Mouse (Mus musculus): ENCODE measurements around the gene Gxylt2. TPM values are rescaled to one million over a fixed set of nuclear protein-coding genes. Genes with fewer than 3 reads are reported as not detected.
A peak's percentile ranks its signal among the peaks of the same experiment; 100 is the strongest.

Gxylt2 gene
- polyA plus RNA-seq, 1 experiment from 2014 or later, result 3.0 TPM

DNA sequence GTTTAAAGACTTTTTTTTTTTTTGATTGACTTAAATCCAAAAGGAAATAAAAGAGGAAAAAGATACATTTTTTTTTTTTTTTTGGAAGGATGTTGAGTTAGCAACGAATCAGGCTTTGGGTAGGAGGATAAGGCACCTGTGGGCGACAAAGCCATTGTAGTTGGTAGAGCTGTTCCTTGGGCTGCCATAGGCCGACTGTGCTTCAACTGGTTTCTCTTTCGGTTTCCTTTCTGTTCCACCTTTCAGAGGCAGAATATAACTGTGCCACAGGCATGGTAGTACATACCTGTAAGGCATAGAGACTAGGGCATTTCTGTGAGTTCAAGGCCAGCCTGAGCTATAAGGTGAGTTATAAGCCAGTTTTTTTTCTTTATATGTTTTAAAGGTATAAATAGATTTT is 140.5 kb downstream of the Gxylt2 start:
- no peak for ATAC-seq (ENCODE audit: low read depth)
- Histone ChIP-seq H3K36me3 (ENCODE audit: control insufficient read depth, insufficient read depth, low read length) (peaks cover 26% of the 10 kb centered on the region), H3K27me3 (ENCODE audit: control insufficient read depth, insufficient read depth, low read depth, low read length) (no peaks in the 10 kb centered on the region)

DNA sequence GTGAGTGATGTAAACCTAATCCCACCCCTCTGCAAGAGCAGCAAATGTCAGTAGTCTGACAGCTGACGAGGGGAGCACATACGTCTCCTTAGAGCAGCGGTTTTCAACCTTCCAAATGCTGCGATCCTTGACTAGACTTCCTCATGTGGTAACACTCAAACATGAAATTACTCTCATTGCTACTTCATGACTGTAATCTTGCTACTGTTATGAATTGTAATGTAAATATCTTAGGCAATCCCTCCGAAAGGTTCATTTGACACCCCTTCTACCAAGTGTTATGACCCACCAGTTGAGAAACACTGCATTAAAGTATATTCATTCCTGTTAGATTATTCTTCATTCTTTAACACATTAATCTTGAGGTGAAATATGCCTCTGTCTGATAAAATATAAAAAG is 142.7 kb downstream of the Gxylt2 start:
- no peak overlapping the region for H3K27ac ChIP-seq (ENCODE audit: low read length)
- H3K4me3 ChIP-seq (ENCODE audit: low read length), result no peak overlapping the region
- ATAC-seq (ENCODE audit: low read depth), result no peak
- peaks cover 8% of the 10 kb centered on the region; the same call in 1 of the 2 replicates for H3K36me3 ChIP-seq (ENCODE audit: control insufficient read depth, insufficient read depth, low read length)
- H3K4me2 ChIP-seq (ENCODE audit: low read depth, low read length), result no peak overlapping the region
- WGBS, result 62% methylated on average over 5 of the region's 5 CpGs
- no peak overlapping the region for H3K9ac ChIP-seq (ENCODE audit: low read length)
- H3K4me1 ChIP-seq (replicated peaks; ENCODE audit: control insufficient read depth, insufficient read depth, low read length), result peaks cover 14% of the 10 kb centered on the region
- H3K27me3 ChIP-seq (ENCODE audit: control insufficient read depth, insufficient read depth, low read depth, low read length), result no peaks in the 10 kb centered on the region
- no peaks in the 10 kb centered on the region for H3K9me3 ChIP-seq (ENCODE audit: control insufficient read depth, low read length)

More for the DNA sequence above, 140.5 kb downstream of the Gxylt2 start:
- H3K27ac ChIP-seq (ENCODE audit: low read length), result no peak overlapping the region
- H3K4me1 ChIP-seq (replicated peaks; ENCODE audit: control insufficient read depth, insufficient read depth, low read length), result peaks cover 3% of the 10 kb centered on the region; the same call in 1 of the 2 replicates
- H3K9ac ChIP-seq (ENCODE audit: low read length), result no peak overlapping the region
- H3K9me3 ChIP-seq (ENCODE audit: control insufficient read depth, low read length), result no peaks in the 10 kb centered on the region
- H3K4me2 ChIP-seq (ENCODE audit: low read depth, low read length), result no peak overlapping the region
- H3K4me3 ChIP-seq (ENCODE audit: low read length), result no peak overlapping the region
- WGBS, result 95% methylated on average over 4 of the region's 4 CpGs

DNA sequence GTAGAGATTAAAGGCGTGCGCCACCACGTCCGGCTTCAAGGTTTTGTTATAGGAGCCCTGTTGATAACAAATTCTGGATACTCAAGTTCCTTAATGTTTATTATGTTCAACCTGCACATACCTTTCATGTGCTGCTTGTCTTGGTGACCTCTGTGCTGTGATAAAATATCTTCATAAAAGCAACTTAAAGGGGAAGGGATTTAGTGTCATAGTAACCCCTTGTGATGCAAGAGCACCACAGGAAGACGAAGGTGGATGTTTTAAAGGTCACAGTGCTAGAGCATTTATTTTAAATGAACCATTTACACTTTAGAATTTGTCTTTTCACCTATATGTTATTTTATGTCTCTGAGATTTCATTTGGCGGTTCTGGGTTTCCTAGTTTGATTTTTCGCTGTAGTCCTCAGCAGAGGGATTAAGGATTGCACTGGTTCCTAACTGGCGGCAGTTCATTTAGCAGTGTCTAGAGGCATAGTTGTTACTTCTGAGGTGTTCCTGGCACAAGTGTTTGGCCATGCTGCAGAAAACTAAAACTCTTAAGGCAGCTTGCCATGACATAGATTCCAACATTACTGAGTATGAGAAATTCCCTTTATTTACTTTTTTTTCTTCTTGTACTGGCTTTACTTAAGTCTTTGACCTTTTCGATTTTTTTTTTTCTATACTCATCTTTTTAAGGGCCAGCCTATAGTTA is 144.3 kb downstream of the Gxylt2 start:
- Histone ChIP-seq H3K4me1 (replicated peaks; ENCODE audit: control insufficient read depth, insufficient read depth, low read length) (peaks cover 14% of the 10 kb centered on the region), H3K9me3 (ENCODE audit: control insufficient read depth, low read length) (no peaks in the 10 kb centered on the region), H3K27ac (ENCODE audit: low read length) (no peak overlapping the region), H3K36me3 (ENCODE audit: control insufficient read depth, insufficient read depth, low read length) (peaks cover 8% of the 10 kb centered on the region; the same call in 1 of the 2 replicates), H3K4me3 (ENCODE audit: low read length) (no peak overlapping the region), H3K27me3 (ENCODE audit: control insufficient read depth, insufficient read depth, low read depth, low read length) (no peaks in the 10 kb centered on the region), H3K9ac (ENCODE audit: low read length) (no peak overlapping the region), H3K4me2 (ENCODE audit: low read depth, low read length) (no peak overlapping the region)
- ATAC-seq (ENCODE audit: low read depth), result no peak
- WGBS, result 77% methylated on average over 9 of the region's 9 CpGs

DNA sequence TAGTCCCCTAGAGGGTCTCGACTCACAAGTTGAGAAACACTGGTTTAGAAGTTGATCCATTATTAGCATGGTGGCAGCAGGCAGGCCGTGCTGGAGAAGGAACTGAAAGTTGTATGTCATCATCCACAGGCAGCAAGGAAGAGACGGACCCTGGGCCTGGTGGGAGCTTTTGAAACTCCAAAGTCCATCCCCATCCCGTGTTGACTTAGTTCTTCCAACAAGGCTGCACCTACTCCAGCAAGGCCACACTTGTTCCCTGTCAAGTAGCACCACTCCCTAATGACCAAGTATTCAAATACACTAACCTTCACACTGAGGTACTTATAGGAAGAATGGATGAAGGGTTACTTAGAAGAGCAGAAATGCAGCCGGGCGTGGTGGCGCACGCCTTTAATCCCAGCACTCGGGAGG is 146.1 kb downstream of the Gxylt2 start:
- Histone ChIP-seq H3K36me3 (ENCODE audit: control insufficient read depth, insufficient read depth, low read length) (peaks cover 7% of the 10 kb centered on the region), H3K27me3 (ENCODE audit: control insufficient read depth, insufficient read depth, low read depth, low read length) (no peaks in the 10 kb centered on the region), H3K4me2 (ENCODE audit: low read depth, low read length) (no peak overlapping the region), H3K4me1 (replicated peaks; ENCODE audit: control insufficient read depth, insufficient read depth, low read length) (peaks cover 14% of the 10 kb centered on the region), H3K4me3 (ENCODE audit: low read length) (no peak overlapping the region), H3K9ac (ENCODE audit: low read length) (no peak overlapping the region), H3K27ac (ENCODE audit: low read length) (no peak overlapping the region), H3K9me3 (ENCODE audit: control insufficient read depth, low read length) (no peaks in the 10 kb centered on the region)
- peak; percentile 84 for ATAC-seq (ENCODE audit: low read depth)
- 67% methylated on average over 9 of the region's 9 CpGs for WGBS

DNA sequence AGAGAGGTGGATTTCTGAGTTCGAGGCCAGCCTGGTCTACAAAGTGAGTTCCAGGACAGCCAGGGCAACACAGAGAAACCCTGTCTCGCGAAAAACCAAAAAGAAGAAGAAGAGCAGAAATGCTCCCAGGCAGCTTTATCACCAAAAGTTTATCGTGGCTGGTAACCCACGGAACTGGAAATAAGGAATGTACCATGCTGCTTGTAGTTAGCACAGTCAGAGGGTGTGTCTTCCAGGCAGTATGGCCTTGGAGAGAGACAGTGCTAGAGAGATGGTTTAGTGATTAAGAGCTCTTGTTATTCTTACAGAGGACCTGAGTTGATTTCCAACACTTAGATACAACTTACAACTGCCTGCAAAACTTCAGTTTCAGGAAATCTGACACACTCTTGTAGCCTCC is 146.5 kb downstream of the Gxylt2 start:
- Histone ChIP-seq H3K27ac (ENCODE audit: low read length) (no peak overlapping the region; the same call in 1 of the 2 replicates), H3K27me3 (ENCODE audit: control insufficient read depth, insufficient read depth, low read depth, low read length) (no peaks in the 10 kb centered on the region), H3K36me3 (ENCODE audit: control insufficient read depth, insufficient read depth, low read length) (peaks cover 6% of the 10 kb centered on the region), H3K9ac (ENCODE audit: low read length) (no peak overlapping the region), H3K4me3 (ENCODE audit: low read length) (no peak overlapping the region), H3K4me1 (replicated peaks; ENCODE audit: control insufficient read depth, insufficient read depth, low read length) (peaks cover 14% of the 10 kb centered on the region), H3K4me2 (ENCODE audit: low read depth, low read length) (no peak overlapping the region), H3K9me3 (ENCODE audit: control insufficient read depth, low read length) (no peaks in the 10 kb centered on the region)
- no peak for ATAC-seq (ENCODE audit: low read depth)
- WGBS, result 86% methylated on average over 5 of the region's 5 CpGs

Other genes with a start within 250 kb of the Gxylt2 start
- 15.8 and 17.8 TPM in 2 replicates for gene Shq1, start 33.6 kb upstream of the Gxylt2 start, polyA plus RNA-seq (2015; fragmentation: Nextera tagmentation; extraction: Ambion mirVana)
- gene Ppp4r2, start 128.9 kb downstream of the Gxylt2 start, polyA plus RNA-seq (2015; fragmentation: Nextera tagmentation; extraction: Ambion mirVana), result 12.1 and 13.8 TPM in 2 replicates

Data from lung, embryonic 16.5 days (tissue).